Mouse (Mus musculus) forebrain, embryonic 13.5 days (tissue): Measurements from ENCODE around the gene Helq. TPM values are rescaled to one million over a fixed set of nuclear protein-coding genes. Genes with fewer than 3 reads are reported as not detected.
A peak's percentile ranks its signal among the peaks of the same experiment; 100 is the strongest.

Experiments
- ATAC-seq: fragments of 200-750 bp; cut with Nextera tagmentation; 2 replicates; pipeline ENCODE4 v1.8.0; 2017
- H3K27ac ChIP-seq: fragments of 300-500 bp; sonication (generic); 2 replicates; pipeline ENCODE4 v1.5.1; 2015; ENCODE audit warnings: inconsistent platforms, mild to moderate bottlenecking, moderate library complexity
- H3K27me3 ChIP-seq: fragments of 300-500 bp; sonication (generic); 2 replicates; pipeline ENCODE4 v1.6.1; 2015; ENCODE audit warnings: mild to moderate bottlenecking, inconsistent platforms
- H3K36me3 ChIP-seq: fragments of 300-500 bp; sonication (generic); 2 replicates; pipeline ENCODE4 v1.6.1; 2015; ENCODE audit warnings: mild to moderate bottlenecking, inconsistent platforms; ENCODE audit not compliant: poor library complexity, severe bottlenecking
- H3K4me1 ChIP-seq: fragments of 300-500 bp; sonication (generic); 2 replicates; pipeline ENCODE4 v1.6.1; 2015; ENCODE audit warnings: inconsistent platforms
- H3K4me2 ChIP-seq: fragments of 300-500 bp; sonication (generic); 2 replicates; pipeline ENCODE4 v1.6.1; 2015; ENCODE audit warnings: inconsistent platforms, mild to moderate bottlenecking, moderate library complexity
- H3K4me3 ChIP-seq: fragments of 300-500 bp; sonication (generic); 2 replicates; pipeline ENCODE4 v1.5.1; 2015; ENCODE audit warnings: mild to moderate bottlenecking, inconsistent platforms
- H3K9ac ChIP-seq: fragments of 300-500 bp; sonication (generic); 2 replicates; pipeline ENCODE4 v1.6.1; 2015; ENCODE audit warnings: mild to moderate bottlenecking, inconsistent platforms
- H3K9me3 ChIP-seq: fragments of 300-500 bp; sonication (generic); replicated peaks from 2 replicates; pipeline ENCODE4 v1.6.1; 2016; ENCODE audit warnings: inconsistent platforms
- WGBS: fragments of 180-500 bp; shearing (Covaris S2); methylation state at CpG from one replicate; pipeline ENCODE4 v1.1.7; 2015; 5-methylcytosine and 5-hydroxymethylcytosine counted together
- polyA plus RNA-seq: library from polyadenylated mRNA; unstranded; fragments of >200 nt; fragmentation: Nextera tagmentation; extraction: Ambion mirVana; gene quantifications from 2 replicates; pipeline ENCODE4 v1.2.1, GENCODE M21; 2015

The Helq gene
- polyA plus RNA-seq, 1 experiment from 2014 or later = 22.0 TPM

DNA sequence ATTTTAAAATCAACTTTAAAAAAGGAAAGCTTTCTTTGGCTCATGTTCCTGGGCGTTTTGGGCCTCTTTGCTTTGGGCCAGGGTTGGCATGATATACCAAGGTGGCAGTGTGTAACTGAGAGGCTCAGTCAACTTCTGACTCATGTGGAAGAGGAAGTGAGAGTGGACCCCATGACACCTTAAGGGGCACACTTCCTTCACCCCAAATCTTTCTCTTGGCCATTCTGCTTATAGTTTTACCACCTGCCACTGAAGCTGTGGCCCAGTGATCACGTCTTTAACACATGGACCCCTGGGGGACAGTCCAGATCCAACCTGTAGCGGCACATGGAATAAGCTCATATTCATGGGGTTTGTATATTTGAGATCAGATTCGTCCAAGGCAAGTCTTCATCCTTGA is 72.4 kb downstream of the Helq start:
- H3K27ac ChIP-seq = no peak overlapping the region
- no peaks in the 10 kb centered on the region for H3K27me3 ChIP-seq
- no peaks in the 10 kb centered on the region; the same call in 1 of the 2 replicates for H3K9me3 ChIP-seq
- H3K4me3 ChIP-seq = no peak overlapping the region
- no peak overlapping the region for H3K9ac ChIP-seq
- no peak for ATAC-seq
- no peak overlapping the region for H3K4me2 ChIP-seq
- WGBS = 84% methylated on average over 4 of the region's 4 CpGs
- no peaks in the 10 kb centered on the region for H3K36me3 ChIP-seq
- H3K4me1 ChIP-seq = no peaks in the 10 kb centered on the region

GRCm38 (mm10) chr5:100719235-100720088 is 78.9 kb downstream of the Helq start, which contains the start of gene Hpse:
TSS of gene Hpse (minus strand) at chr5:100719716.
- Histone ChIP-seq H3K4me3 (peak within 1 kb of the TSS; percentile 52), H3K4me1 (peaks cover 13% of the 10 kb centered on the region), H3K9ac (peak within 1 kb of the TSS; percentile 66), H3K27ac (no peak within 1 kb of the TSS), H3K27me3 (peaks cover 13% of the 10 kb centered on the region), H3K9me3 (no peaks in the 10 kb centered on the region; the same call in 1 of the 2 replicates), H3K4me2 (peak within 1 kb of the TSS; percentile 96), H3K36me3 (no peaks in the 10 kb centered on the region)
- under 1% methylated on average over 38 of the region's 56 CpGs for WGBS
- ATAC-seq = peak; percentile 80

GRCm38 (mm10) chr5:100716762-100717161 is 81.6 kb downstream of the Helq start:
- Histone ChIP-seq H3K36me3 (no peaks in the 10 kb centered on the region), H3K4me1 (peaks cover 13% of the 10 kb centered on the region), H3K9ac (no peak overlapping the region), H3K4me3 (no peak overlapping the region), H3K27me3 (peaks cover 13% of the 10 kb centered on the region), H3K9me3 (no peaks in the 10 kb centered on the region), H3K4me2 (no peak overlapping the region), H3K27ac (no peak overlapping the region)
- WGBS = 94% methylated on average over 15 of the region's 15 CpGs
- no peak for ATAC-seq

Other genes starting within 250 kb of the Helq start
- 0.34 and 0.46 TPM in 2 replicates for gene Plac8, start 226.4 kb downstream of the Helq start, polyA plus RNA-seq
- gene Coq2, start 123.5 kb downstream of the Helq start, polyA plus RNA-seq = 42.7 and 43.6 TPM in 2 replicates
- gene Hpse, start 78.9 kb downstream of the Helq start, polyA plus RNA-seq = 0.25 and 0.49 TPM in 2 replicates
- gene Mrps18c, start within 50 bp of the Helq start, polyA plus RNA-seq = 168 and 195 TPM in 2 replicates
- gene Abraxas1, start 22.4 kb upstream of the Helq start, polyA plus RNA-seq = 24.9 and 25.8 TPM in 2 replicates
- 0.30 and 0.81 TPM in 2 replicates for gene Gpat3, start 47.1 kb upstream of the Helq start, polyA plus RNA-seq